Mouse (Mus musculus): ENCODE data around the gene Kansl1. TPM values are rescaled to one million over a fixed set of nuclear protein-coding genes. Genes with fewer than 3 reads are reported as not detected.

Kansl1 gene
- polyA plus RNA-seq, 1 experiment from 2014 or later: 30.2 TPM

GRCm38 (mm10) chr11:104442333-104443136 is 26.1 kb downstream of the Kansl1 start:
- H3K36me3 ChIP-seq (ENCODE audit: control insufficient read depth, insufficient read depth, low read length): no peaks in the 10 kb centered on the region
- peak overlapping the region; percentile 79 for H3K4me3 ChIP-seq (ENCODE audit: low read depth, low read length)
- ATAC-seq (ENCODE audit: low read depth): peak; percentile 96
- under 1% methylated on average over 71 of the region's 82 CpGs for WGBS
- H3K4me1 ChIP-seq (ENCODE audit: control insufficient read depth, insufficient read depth, low read length): peaks cover 14% of the 10 kb centered on the region
- H3K9me3 ChIP-seq (ENCODE audit: control insufficient read depth, low read length): no peaks in the 10 kb centered on the region
- no peaks in the 10 kb centered on the region; the same call in 1 of the 2 replicates for H3K27me3 ChIP-seq (ENCODE audit: control insufficient read depth, insufficient read depth, low read length)
- H3K27ac ChIP-seq (ENCODE audit: low read depth, low read length): peak overlapping the region; percentile 100
- peak overlapping the region; percentile 99 for H3K9ac ChIP-seq (replicated peaks; ENCODE audit: low read depth, low read length)
- H3K4me2 ChIP-seq (ENCODE audit: low read depth, low read length): peak overlapping the region; percentile 58

GRCm38 (mm10) chr11:104441475-104442332 is 27.0 kb downstream of the Kansl1 start:
- WGBS: under 1% methylated on average over 46 of the region's 92 CpGs
- peak; percentile 48 for ATAC-seq (ENCODE audit: low read depth)
- Histone ChIP-seq H3K9ac (replicated peaks; ENCODE audit: low read depth, low read length) (peak overlapping the region; percentile 99), H3K27ac (ENCODE audit: low read depth, low read length) (peak overlapping the region; percentile 100), H3K4me2 (ENCODE audit: low read depth, low read length) (peak overlapping the region; percentile 79), H3K27me3 (ENCODE audit: control insufficient read depth, insufficient read depth, low read length) (no peaks in the 10 kb centered on the region; the same call in 1 of the 2 replicates), H3K36me3 (ENCODE audit: control insufficient read depth, insufficient read depth, low read length) (no peaks in the 10 kb centered on the region), H3K4me3 (ENCODE audit: low read depth, low read length) (peak overlapping the region; percentile 79), H3K4me1 (ENCODE audit: control insufficient read depth, insufficient read depth, low read length) (peaks cover 14% of the 10 kb centered on the region), H3K9me3 (ENCODE audit: control insufficient read depth, low read length) (no peaks in the 10 kb centered on the region)

GRCm38 (mm10) chr11:104440521-104441474 is 27.9 kb downstream of the Kansl1 start:
- WGBS: under 1% methylated on average over 20 of the region's 20 CpGs
- no peaks in the 10 kb centered on the region for H3K9me3 ChIP-seq (ENCODE audit: control insufficient read depth, low read length)
- ATAC-seq (ENCODE audit: low read depth): no peak

GRCm38 (mm10) chr11:104439703-104440102 is 29.0 kb downstream of the Kansl1 start:
- H3K9me3 ChIP-seq (ENCODE audit: control insufficient read depth, low read length): no peaks in the 10 kb centered on the region
- H3K4me1 ChIP-seq (ENCODE audit: control insufficient read depth, insufficient read depth, low read length): peaks cover 16% of the 10 kb centered on the region
- no peak for ATAC-seq (ENCODE audit: low read depth)
- no peak overlapping the region for H3K27ac ChIP-seq (ENCODE audit: low read depth, low read length)
- peak overlapping the region; percentile 48 for H3K4me2 ChIP-seq (ENCODE audit: low read depth, low read length)
- no peaks in the 10 kb centered on the region; the same call in 1 of the 2 replicates for H3K27me3 ChIP-seq (ENCODE audit: control insufficient read depth, insufficient read depth, low read length)
- H3K9ac ChIP-seq (replicated peaks; ENCODE audit: low read depth, low read length): no peak overlapping the region
- WGBS: 53% methylated on average over 2 of the region's 2 CpGs
- H3K36me3 ChIP-seq (ENCODE audit: control insufficient read depth, insufficient read depth, low read length): no peaks in the 10 kb centered on the region
- H3K4me3 ChIP-seq (ENCODE audit: low read depth, low read length): peak overlapping the region; percentile 9; the same call in 1 of the 2 replicates

More at GRCm38 (mm10) chr11:104440521-104441474, 27.9 kb downstream of the Kansl1 start:
- Histone ChIP-seq H3K27ac (ENCODE audit: low read depth, low read length) (peak overlapping the region; percentile 100), H3K36me3 (ENCODE audit: control insufficient read depth, insufficient read depth, low read length) (no peaks in the 10 kb centered on the region), H3K4me3 (ENCODE audit: low read depth, low read length) (peak overlapping the region; percentile 79), H3K4me2 (ENCODE audit: low read depth, low read length) (peak overlapping the region; percentile 79), H3K4me1 (ENCODE audit: control insufficient read depth, insufficient read depth, low read length) (peaks cover 16% of the 10 kb centered on the region), H3K9ac (replicated peaks; ENCODE audit: low read depth, low read length) (peak overlapping the region; percentile 99), H3K27me3 (ENCODE audit: control insufficient read depth, insufficient read depth, low read length) (no peaks in the 10 kb centered on the region; the same call in 1 of the 2 replicates)

GRCm38 (mm10) chr11:104438450-104438849 is 30.2 kb downstream of the Kansl1 start:
- no peak overlapping the region for H3K27ac ChIP-seq (ENCODE audit: low read depth, low read length)
- H3K4me3 ChIP-seq (ENCODE audit: low read depth, low read length): no peak overlapping the region
- no peak for ATAC-seq (ENCODE audit: low read depth)
- no peaks in the 10 kb centered on the region for H3K36me3 ChIP-seq (ENCODE audit: control insufficient read depth, insufficient read depth, low read length)
- no peaks in the 10 kb centered on the region for H3K9me3 ChIP-seq (ENCODE audit: control insufficient read depth, low read length)
- H3K4me2 ChIP-seq (ENCODE audit: low read depth, low read length): no peak overlapping the region
- no peaks in the 10 kb centered on the region; the same call in 1 of the 2 replicates for H3K27me3 ChIP-seq (ENCODE audit: control insufficient read depth, insufficient read depth, low read length)
- H3K9ac ChIP-seq (replicated peaks; ENCODE audit: low read depth, low read length): no peak overlapping the region
- H3K4me1 ChIP-seq (ENCODE audit: control insufficient read depth, insufficient read depth, low read length): peaks cover 16% of the 10 kb centered on the region

GRCm38 (mm10) chr11:104436394-104436954 is 32.2 kb downstream of the Kansl1 start:
- no peak overlapping the region for H3K4me2 ChIP-seq (ENCODE audit: low read depth, low read length)
- H3K36me3 ChIP-seq (ENCODE audit: control insufficient read depth, insufficient read depth, low read length): no peaks in the 10 kb centered on the region
- no peak overlapping the region for H3K4me3 ChIP-seq (ENCODE audit: low read depth, low read length)
- no peak for ATAC-seq (ENCODE audit: low read depth)
- H3K27me3 ChIP-seq (ENCODE audit: control insufficient read depth, insufficient read depth, low read length): no peaks in the 10 kb centered on the region; the same call in 1 of the 2 replicates
- WGBS: 77% methylated on average over 2 of the region's 2 CpGs
- peaks cover 16% of the 10 kb centered on the region for H3K4me1 ChIP-seq (ENCODE audit: control insufficient read depth, insufficient read depth, low read length)
- H3K9ac ChIP-seq (replicated peaks; ENCODE audit: low read depth, low read length): no peak overlapping the region
- no peak overlapping the region for H3K27ac ChIP-seq (ENCODE audit: low read depth, low read length)
- H3K9me3 ChIP-seq (ENCODE audit: control insufficient read depth, low read length): no peaks in the 10 kb centered on the region

- peaks cover 16% of the 10 kb centered on the region for H3K4me1 ChIP-seq (ENCODE audit: control insufficient read depth, insufficient read depth, low read length)
- no peak overlapping the region for H3K4me3 ChIP-seq (ENCODE audit: low read depth, low read length)
- no peak for ATAC-seq (ENCODE audit: low read depth)
- H3K27me3 ChIP-seq (ENCODE audit: control insufficient read depth, insufficient read depth, low read length): no peaks in the 10 kb centered on the region
- H3K9ac ChIP-seq (replicated peaks; ENCODE audit: low read depth, low read length): no peak overlapping the region
- no peaks in the 10 kb centered on the region for H3K36me3 ChIP-seq (ENCODE audit: control insufficient read depth, insufficient read depth, low read length)
- no peaks in the 10 kb centered on the region for H3K9me3 ChIP-seq (ENCODE audit: control insufficient read depth, low read length)
- H3K27ac ChIP-seq (ENCODE audit: low read depth, low read length): no peak overlapping the region
- no peak overlapping the region for H3K4me2 ChIP-seq (ENCODE audit: low read depth, low read length)
These were observed 32.9 kb downstream of the Kansl1 start for GRCm38 (mm10) chr11:104435753-104436152.

- ATAC-seq (ENCODE audit: low read depth): no peak
- Histone ChIP-seq H3K27ac (ENCODE audit: low read depth, low read length) (no peak overlapping the region), H3K9me3 (ENCODE audit: control insufficient read depth, low read length) (no peaks in the 10 kb centered on the region), H3K4me1 (ENCODE audit: control insufficient read depth, insufficient read depth, low read length) (peaks cover 16% of the 10 kb centered on the region), H3K9ac (replicated peaks; ENCODE audit: low read depth, low read length) (no peak overlapping the region), H3K4me3 (ENCODE audit: low read depth, low read length) (no peak overlapping the region), H3K36me3 (ENCODE audit: control insufficient read depth, insufficient read depth, low read length) (no peaks in the 10 kb centered on the region), H3K4me2 (ENCODE audit: low read depth, low read length) (no peak overlapping the region), H3K27me3 (ENCODE audit: control insufficient read depth, insufficient read depth, low read length) (no peaks in the 10 kb centered on the region)
- 86% methylated on average over 1 of the region's 1 CpGs for WGBS
These were observed 33.5 kb downstream of the Kansl1 start for GRCm38 (mm10) chr11:104435141-104435540.

Data from neural tube, embryonic 14.5 days (tissue).